Mouse (Mus musculus) spleen, adult 2 months (tissue): ENCODE measurements at regions not wholly inside any gene's neighbourhood (a gene's known extent, or its start where the extent isn't known, plus 50 kb on each side); places are given as distances from the start of the nearest gene placed in this dataset.

Experiments
- CTCF ChIP-seq: fragments of 200-500 bp; IDR thresholded peaks from 2 replicates; pipeline ENCODE4 v1.5.1; 2011; ENCODE audit warnings: mild to moderate bottlenecking, inconsistent platforms; ENCODE audit not compliant: insufficient read depth, insufficient read length, insufficient replicate concordance; ENCODE audit errors: extremely low read depth
- POLR2A ChIP-seq: fragments of 200-500 bp; IDR thresholded peaks from 2 replicates; pipeline ENCODE4 v1.6.1; 2011; ENCODE audit warnings: low read depth, low read length, inconsistent platforms

DNA sequence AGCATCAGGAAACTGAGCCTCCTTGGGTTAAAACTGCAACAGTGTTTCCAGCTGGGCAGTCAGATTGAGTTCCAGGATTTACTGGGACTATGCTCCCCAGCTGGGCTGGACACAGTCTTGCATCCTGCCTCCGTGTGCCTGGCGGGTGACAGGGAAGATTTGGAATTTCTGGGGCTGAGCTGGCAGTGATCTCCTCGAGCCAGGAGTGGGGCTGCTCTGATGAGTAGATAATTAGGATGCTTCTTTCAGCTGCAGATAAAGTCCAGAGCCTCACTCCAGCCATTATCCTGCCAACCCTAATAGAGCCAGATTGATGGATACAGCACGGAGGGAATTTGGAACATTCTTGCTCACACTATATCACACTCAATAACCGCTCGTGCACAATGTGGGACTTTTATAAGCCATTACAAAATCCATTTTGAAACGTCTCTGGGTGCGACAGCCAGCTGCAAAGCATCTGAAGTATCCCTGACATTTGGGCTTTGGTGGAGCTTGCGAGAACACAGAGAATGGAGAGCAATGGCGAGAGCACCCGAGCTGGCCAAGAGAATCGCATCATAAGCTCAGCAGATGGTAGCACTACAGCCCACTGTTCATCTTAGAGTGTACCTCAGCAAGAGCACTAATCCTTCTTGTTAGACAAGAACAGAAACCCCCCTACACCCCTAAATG is 311.6 kb upstream of the Klf4 start:
- TF ChIP-seq CTCF (no peak), POLR2A (no peak)
